Mouse (Mus musculus) cerebellum, adult 2 months (tissue): ENCODE data around the gene Pars2.

Experiments used
- CTCF ChIP-seq: fragments of 200-500 bp; IDR thresholded peaks from 2 replicates; pipeline ENCODE4 v1.5.1; 2011; ENCODE audit warnings: low read depth, mild to moderate bottlenecking, control low read depth, low read length, moderate library complexity, borderline replicate concordance; ENCODE audit not compliant: insufficient read depth
- POLR2A ChIP-seq: fragments of 200-500 bp; IDR thresholded peaks from 2 replicates; pipeline ENCODE4 v1.6.1; 2011; ENCODE audit warnings: low read length, control low read depth, borderline replicate concordance; ENCODE audit not compliant: insufficient read depth

GRCm38 (mm10) chr4:106693841-106694430, 43.1 kb downstream of the Pars2 start:
- TF ChIP-seq CTCF = no peak
- TF ChIP-seq POLR2A = no peak
